Mouse (Mus musculus): ENCODE results near the gene Pawr. TPM values are rescaled to one million over a fixed set of nuclear protein-coding genes. Genes with fewer than 3 reads are reported as not detected.

Gene Pawr
- polyA plus RNA-seq, 1 experiment from 2014 or later: 13.7 TPM

- Histone ChIP-seq H3K27me3 (replicated peaks) (no peaks in the 10 kb centered on the region), H3K36me3 (no peaks in the 10 kb centered on the region; the same call in 1 of the 2 replicates), H3K4me2 (replicated peaks) (no peak overlapping the region), H3K4me1 (peaks cover 8% of the 10 kb centered on the region; the same call in 1 of the 2 replicates), H3K27ac (no peak overlapping the region), H3K4me3 (no peak overlapping the region), H3K9ac (no peak overlapping the region), H3K9me3 (no peaks in the 10 kb centered on the region)
- ATAC-seq (ENCODE audit: low FRiP score, low read depth): no peak
- 86% methylated on average over 9 of the region's 9 CpGs for WGBS
Measured at GRCm38 (mm10) chr10:108384153-108384769, 52.3 kb downstream of the Pawr start.

GRCm38 (mm10) chr10:108385480-108385955 lies 53.6 kb downstream of the Pawr start:
- no peak overlapping the region for H3K4me3 ChIP-seq
- H3K36me3 ChIP-seq: no peaks in the 10 kb centered on the region; the same call in 1 of the 2 replicates
- H3K4me1 ChIP-seq: peaks cover 18% of the 10 kb centered on the region
- WGBS: 52% methylated on average over 5 of the region's 5 CpGs
- H3K9ac ChIP-seq: no peak overlapping the region
- no peak overlapping the region for H3K4me2 ChIP-seq (replicated peaks)
- H3K27me3 ChIP-seq (replicated peaks): no peaks in the 10 kb centered on the region
- no peak overlapping the region for H3K27ac ChIP-seq
- H3K9me3 ChIP-seq: no peaks in the 10 kb centered on the region
- no peak for ATAC-seq (ENCODE audit: low FRiP score, low read depth)

GRCm38 (mm10) chr10:108388410-108388915 lies 56.5 kb downstream of the Pawr start:
- H3K4me1 ChIP-seq: peaks cover 18% of the 10 kb centered on the region
- no peak overlapping the region for H3K27ac ChIP-seq
- ATAC-seq (ENCODE audit: low FRiP score, low read depth): no peak
- H3K36me3 ChIP-seq: no peaks in the 10 kb centered on the region
- no peaks in the 10 kb centered on the region for H3K27me3 ChIP-seq (replicated peaks)
- H3K9me3 ChIP-seq: no peaks in the 10 kb centered on the region
- H3K4me2 ChIP-seq (replicated peaks): no peak overlapping the region
- no peak overlapping the region for H3K4me3 ChIP-seq
- no peak overlapping the region for H3K9ac ChIP-seq
- WGBS: 81% methylated on average over 8 of the region's 8 CpGs

GRCm38 (mm10) chr10:108389178-108389926 lies 57.4 kb downstream of the Pawr start:
- H3K36me3 ChIP-seq: no peaks in the 10 kb centered on the region
- peaks cover 18% of the 10 kb centered on the region for H3K4me1 ChIP-seq
- H3K9ac ChIP-seq: no peak overlapping the region
- H3K4me3 ChIP-seq: no peak overlapping the region
- WGBS: 30% methylated on average over 5 of the region's 5 CpGs
- H3K27ac ChIP-seq: no peak overlapping the region
- no peaks in the 10 kb centered on the region for H3K9me3 ChIP-seq
- H3K4me2 ChIP-seq (replicated peaks): no peak overlapping the region
- no peaks in the 10 kb centered on the region for H3K27me3 ChIP-seq (replicated peaks)
- 0 out of 2 replicates have a peak, but pooled peaks have one; percentile 56 for ATAC-seq (ENCODE audit: low FRiP score, low read depth)

GRCm38 (mm10) chr10:108389927-108390287 lies 58.0 kb downstream of the Pawr start:
- peaks cover 18% of the 10 kb centered on the region for H3K4me1 ChIP-seq
- peak; percentile 61 for ATAC-seq (ENCODE audit: low FRiP score, low read depth)
- no peak overlapping the region for H3K4me2 ChIP-seq (replicated peaks)
- no peaks in the 10 kb centered on the region for H3K27me3 ChIP-seq (replicated peaks)
- no peaks in the 10 kb centered on the region for H3K36me3 ChIP-seq
- no peak overlapping the region for H3K4me3 ChIP-seq
- no peak overlapping the region for H3K27ac ChIP-seq
- WGBS: 37% methylated on average over 4 of the region's 4 CpGs
- H3K9me3 ChIP-seq: no peaks in the 10 kb centered on the region
- H3K9ac ChIP-seq: no peak overlapping the region

GRCm38 (mm10) chr10:108391370-108391902 lies 59.5 kb downstream of the Pawr start:
- no peaks in the 10 kb centered on the region for H3K9me3 ChIP-seq
- no peaks in the 10 kb centered on the region for H3K36me3 ChIP-seq
- no peak overlapping the region for H3K4me3 ChIP-seq
- ATAC-seq (ENCODE audit: low FRiP score, low read depth): no peak
- H3K9ac ChIP-seq: no peak overlapping the region
- 92% methylated on average over 15 of the region's 15 CpGs for WGBS
- no peak overlapping the region for H3K27ac ChIP-seq
- H3K4me1 ChIP-seq: peaks cover 18% of the 10 kb centered on the region
- H3K4me2 ChIP-seq (replicated peaks): no peak overlapping the region
- no peaks in the 10 kb centered on the region for H3K27me3 ChIP-seq (replicated peaks)

- H3K27me3 ChIP-seq (replicated peaks): no peaks in the 10 kb centered on the region
- no peak overlapping the region for H3K27ac ChIP-seq
- no peaks in the 10 kb centered on the region for H3K9me3 ChIP-seq
- H3K4me1 ChIP-seq: peaks cover 18% of the 10 kb centered on the region
- no peak overlapping the region for H3K9ac ChIP-seq
- no peaks in the 10 kb centered on the region for H3K36me3 ChIP-seq
- ATAC-seq (ENCODE audit: low FRiP score, low read depth): no peak
- 95% methylated on average over 10 of the region's 10 CpGs for WGBS
- H3K4me2 ChIP-seq (replicated peaks): no peak overlapping the region
- no peak overlapping the region for H3K4me3 ChIP-seq
Measured at GRCm38 (mm10) chr10:108392151-108392550, 60.2 kb downstream of the Pawr start.

- H3K4me3 ChIP-seq: no peak overlapping the region
- no peak overlapping the region for H3K4me2 ChIP-seq (replicated peaks)
- H3K27me3 ChIP-seq (replicated peaks): no peaks in the 10 kb centered on the region
- H3K36me3 ChIP-seq: no peaks in the 10 kb centered on the region
- H3K4me1 ChIP-seq: peaks cover 9% of the 10 kb centered on the region
- H3K9ac ChIP-seq: no peak overlapping the region
- no peak overlapping the region for H3K27ac ChIP-seq
- 65% methylated on average over 4 of the region's 4 CpGs for WGBS
- ATAC-seq (ENCODE audit: low FRiP score, low read depth): no peak
- no peaks in the 10 kb centered on the region for H3K9me3 ChIP-seq
Measured at GRCm38 (mm10) chr10:108394306-108394705, 62.4 kb downstream of the Pawr start.

GRCm38 (mm10) chr10:108395229-108395628 lies 63.3 kb downstream of the Pawr start:
- H3K4me3 ChIP-seq: no peak overlapping the region
- no peaks in the 10 kb centered on the region for H3K27me3 ChIP-seq (replicated peaks)
- ATAC-seq (ENCODE audit: low FRiP score, low read depth): no peak
- H3K9me3 ChIP-seq: no peaks in the 10 kb centered on the region
- H3K4me2 ChIP-seq (replicated peaks): no peak overlapping the region
- H3K27ac ChIP-seq: no peak overlapping the region
- no peaks in the 10 kb centered on the region for H3K36me3 ChIP-seq
- H3K9ac ChIP-seq: no peak overlapping the region
- H3K4me1 ChIP-seq: no peaks in the 10 kb centered on the region
- 95% methylated on average over 12 of the region's 12 CpGs for WGBS

- no peaks in the 10 kb centered on the region for H3K9me3 ChIP-seq
- H3K27ac ChIP-seq: no peak overlapping the region
- no peak for ATAC-seq (ENCODE audit: low FRiP score, low read depth)
- H3K36me3 ChIP-seq: no peaks in the 10 kb centered on the region
- H3K27me3 ChIP-seq (replicated peaks): no peaks in the 10 kb centered on the region
- 94% methylated on average over 14 of the region's 14 CpGs for WGBS
- no peaks in the 10 kb centered on the region for H3K4me1 ChIP-seq
- no peak overlapping the region for H3K9ac ChIP-seq
- H3K4me3 ChIP-seq: no peak overlapping the region
- H3K4me2 ChIP-seq (replicated peaks): no peak overlapping the region
Measured at GRCm38 (mm10) chr10:108395647-108396046, 63.7 kb downstream of the Pawr start.

- H3K36me3 ChIP-seq: no peaks in the 10 kb centered on the region
- no peak for ATAC-seq (ENCODE audit: low FRiP score, low read depth)
- H3K27ac ChIP-seq: no peak overlapping the region
- no peak overlapping the region for H3K4me3 ChIP-seq
- no peak overlapping the region for H3K4me2 ChIP-seq (replicated peaks)
- H3K9me3 ChIP-seq: no peaks in the 10 kb centered on the region
- H3K27me3 ChIP-seq (replicated peaks): no peaks in the 10 kb centered on the region
- no peak overlapping the region for H3K9ac ChIP-seq
- 86% methylated on average over 4 of the region's 4 CpGs for WGBS
- no peaks in the 10 kb centered on the region for H3K4me1 ChIP-seq
Measured at GRCm38 (mm10) chr10:108402751-108403150, 70.8 kb downstream of the Pawr start.

GRCm38 (mm10) chr10:108403366-108403865 lies 71.5 kb downstream of the Pawr start:
- ATAC-seq (ENCODE audit: low FRiP score, low read depth): no peak

More at GRCm38 (mm10) chr10:108403366-108403865, 71.5 kb downstream of the Pawr start:
- Histone ChIP-seq H3K4me2 (replicated peaks) (no peak overlapping the region), H3K27me3 (replicated peaks) (no peaks in the 10 kb centered on the region), H3K36me3 (no peaks in the 10 kb centered on the region), H3K9ac (no peak overlapping the region), H3K9me3 (no peaks in the 10 kb centered on the region), H3K4me1 (no peaks in the 10 kb centered on the region), H3K4me3 (no peak overlapping the region), H3K27ac (no peak overlapping the region)
- WGBS: 95% methylated on average over 4 of the region's 4 CpGs

Data from neural tube, embryonic 12.5 days (tissue).